Mouse (Mus musculus) ES-E14 (cell line): ENCODE data around the gene Eepd1. TPM values are rescaled to one million over a fixed set of nuclear protein-coding genes. Genes with fewer than 3 reads are reported as not detected.

Source experiments
- DNase-seq: peaks from one replicate; pipeline ENCODE4 v3.0.0-alpha.2; 2013; ENCODE audit warnings: low read depth, low spot score
- H3K27ac ChIP-seq: 2 replicates; pipeline ENCODE4 v1.5.1; 2012; ENCODE audit warnings: low read depth, mild to moderate bottlenecking, low read length, moderate library complexity, mixed read lengths; ENCODE audit not compliant: poor library complexity, insufficient read depth, severe bottlenecking
- H3K36me3 ChIP-seq: 2 replicates; pipeline ENCODE4 v1.6.1; 2012; ENCODE audit warnings: mild to moderate bottlenecking, low read length, moderate library complexity, mixed read lengths; ENCODE audit not compliant: control insufficient read depth, poor library complexity, insufficient read depth, severe bottlenecking
- H3K4me1 ChIP-seq, 2 experiments: fragments of 150-350 bp in 1 of 2; sonication (generic) in 1 of 2; 2 replicates each; pipeline ENCODE4 v1.6.1; 2012; ENCODE audit warnings: low read length in 2 of 2, mild to moderate bottlenecking in 1 of 2, mixed read lengths in 1 of 2; ENCODE audit not compliant: control insufficient read depth in 2 of 2, insufficient read depth in 2 of 2, poor library complexity in 1 of 2
- H3K4me3 ChIP-seq, 2 experiments: fragments of 150-350 bp in 1 of 2; sonication (generic) in 1 of 2; 2 replicates each; pipeline ENCODE4 v1.5.1; 2012; ENCODE audit warnings: low read length in 2 of 2, low read depth in 1 of 2, mild to moderate bottlenecking in 1 of 2, mixed read lengths in 1 of 2; ENCODE audit not compliant: insufficient read depth in 1 of 2, poor library complexity in 1 of 2, severe bottlenecking in 1 of 2
- H3K9ac ChIP-seq: 2 replicates; pipeline ENCODE4 v1.6.1; 2012; ENCODE audit warnings: low read depth, mild to moderate bottlenecking, low read length, mixed read lengths; ENCODE audit not compliant: poor library complexity, insufficient read depth, severe bottlenecking
- H3K9me3 ChIP-seq: fragments of 150-350 bp; sonication (generic); 2 replicates; pipeline ENCODE4 v1.6.1; 2012; ENCODE audit warnings: low read depth, mild to moderate bottlenecking, low read length; ENCODE audit not compliant: control insufficient read depth, insufficient read depth
- CHD2 ChIP-seq: IDR thresholded peaks from 2 replicates; pipeline ENCODE4 v1.6.1; 2014; ENCODE audit warnings: mild to moderate bottlenecking, low read depth, low read length, inconsistent platforms
- HCFC1 ChIP-seq: IDR thresholded peaks from 2 replicates; pipeline ENCODE4 v1.6.1; 2012; ENCODE audit warnings: low read length, inconsistent platforms, borderline replicate concordance; ENCODE audit not compliant: insufficient read depth
- MAFK ChIP-seq: IDR thresholded peaks from 2 replicates; pipeline ENCODE4 v1.6.1; 2014; ENCODE audit warnings: mild to moderate bottlenecking, low read depth, low read length, inconsistent platforms; ENCODE audit not compliant: insufficient read depth
- ZC3H11A ChIP-seq: IDR thresholded peaks from 2 replicates; pipeline ENCODE4 v1.6.1; 2012; ENCODE audit warnings: low read depth, mild to moderate bottlenecking, inconsistent platforms, low read length, borderline replicate concordance
- ZNF384 ChIP-seq: IDR thresholded peaks from 2 replicates; pipeline ENCODE4 v1.6.1; 2012; ENCODE audit warnings: low read depth, low read length, inconsistent platforms
- in situ Hi-C, 2 experiments: fragments of 600-800 bp; cut with MboI; formaldehyde crosslinking; loops; one replicate each; pipeline ENCODE4 v1.15.1; 2025; ENCODE audit warnings: low sequenced_read_pairs in 2 of 2, inconsistent platforms in 1 of 2; ENCODE audit not compliant: unreplicated experiment in 2 of 2
- total RNA-seq: library from RNA; depleted of rRNA; stranded (reverse); fragments of 300-350 nt; gene quantifications from 2 replicates; pipeline ENCODE4 v1.2.3, GENCODE M21; 2012

Gene Eepd1
- total RNA-seq, 1 experiment, result 3.5 TPM

GRCm38 (mm10) chr9:25483931-25484618 lies 2.7 kb downstream of the Eepd1 start:
- H3K9ac ChIP-seq, result no peak overlapping the region
- TF ChIP-seq ZNF384 (no peak), MAFK (no peak), ZC3H11A (no peak), HCFC1 (no peak), CHD2 (no peak)
- in situ Hi-C loops, result no loop called here
- no peak overlapping the region for H3K27ac ChIP-seq
- DNase-seq, result no peak
- no peak overlapping the region for H3K4me3 ChIP-seq
- no peaks in the 10 kb centered on the region; the same call in 1 of the 2 replicates for H3K36me3 ChIP-seq
- H3K4me1 ChIP-seq, result peaks cover 0 to 2% of the 10 kb centered on the region in 2 experiments; a peak in 1 of 4 replicates
- no peaks in the 10 kb centered on the region for H3K9me3 ChIP-seq

GRCm38 (mm10) chr9:25484619-25484986 lies 3.3 kb downstream of the Eepd1 start:
- no peaks in the 10 kb centered on the region for H3K9me3 ChIP-seq
- H3K4me1 ChIP-seq, result peaks cover 0 to 2% of the 10 kb centered on the region in 2 experiments; a peak in 1 of 4 replicates
- DNase-seq, result no peak
- H3K9ac ChIP-seq, result no peak overlapping the region
- no peak overlapping the region for H3K27ac ChIP-seq
- no peak overlapping the region for H3K4me3 ChIP-seq
- in situ Hi-C loops, result no loop called here
- TF ChIP-seq ZNF384 (no peak), ZC3H11A (no peak), HCFC1 (no peak), MAFK (no peak), CHD2 (no peak)
- H3K36me3 ChIP-seq, result no peaks in the 10 kb centered on the region; the same call in 1 of the 2 replicates

- in situ Hi-C loops, result no loop called here
- no peak for DNase-seq
- Histone ChIP-seq H3K4me3 (no peak overlapping the region), H3K36me3 (no peaks in the 10 kb centered on the region; the same call in 1 of the 2 replicates), H3K9ac (no peak overlapping the region), H3K9me3 (no peaks in the 10 kb centered on the region), H3K27ac (no peak overlapping the region), H3K4me1 (peaks cover 0 to 2% of the 10 kb centered on the region in 2 experiments; a peak in 1 of 4 replicates)
- no peak for TF ChIP-seq ZNF384
- TF ChIP-seq ZC3H11A, result no peak
- TF ChIP-seq MAFK, result no peak
- TF ChIP-seq CHD2, result no peak
- TF ChIP-seq HCFC1, result no peak
Observed at GRCm38 (mm10) chr9:25485006-25485405, 3.7 kb downstream of the Eepd1 start.

DNA sequence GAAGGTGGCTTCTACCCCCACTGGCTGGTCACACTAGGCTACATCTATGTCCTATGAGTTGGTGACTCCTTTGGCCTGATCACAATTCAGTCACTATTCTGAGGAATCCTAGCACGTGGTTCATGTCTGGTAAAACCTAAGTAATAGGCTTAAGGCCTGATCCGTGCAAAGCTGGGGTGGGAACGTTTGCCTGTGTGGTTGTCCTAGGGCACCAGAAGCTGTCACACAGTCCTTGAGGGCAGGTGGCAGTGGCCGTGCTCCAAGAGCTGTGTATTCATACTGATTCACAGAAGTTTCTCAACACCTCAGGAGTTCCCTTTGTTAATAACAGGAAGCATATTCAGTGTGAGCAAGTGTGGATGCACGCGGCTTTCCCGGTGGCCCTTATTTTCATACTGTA lies 4.1 kb downstream of the Eepd1 start:
- no peak overlapping the region for H3K27ac ChIP-seq
- TF ChIP-seq ZNF384 (no peak), CHD2 (no peak), ZC3H11A (no peak), HCFC1 (no peak), MAFK (no peak)
- in situ Hi-C loops, result no loop called here
- H3K9me3 ChIP-seq, result no peaks in the 10 kb centered on the region
- DNase-seq, result no peak
- H3K4me1 ChIP-seq, result peaks cover 0 to 2% of the 10 kb centered on the region in 2 experiments; a peak in 1 of 4 replicates
- no peak overlapping the region for H3K9ac ChIP-seq
- H3K36me3 ChIP-seq, result no peaks in the 10 kb centered on the region; the same call in 1 of the 2 replicates
- no peak overlapping the region for H3K4me3 ChIP-seq
